Mouse (Mus musculus) heart, postnatal 0 days (tissue): ENCODE results near the gene Grid2.

ENCODE experiments used
- CTCF ChIP-seq: IDR thresholded peaks from 2 replicates; pipeline ENCODE4 v1.5.1; 2016; ENCODE audit warnings: antibody characterized with exemption, control low read depth, low read depth
- EP300 ChIP-seq: IDR thresholded peaks from 2 replicates; pipeline ENCODE4 v1.6.1; 2016; ENCODE audit warnings: antibody characterized with exemption, low read depth

DNA sequence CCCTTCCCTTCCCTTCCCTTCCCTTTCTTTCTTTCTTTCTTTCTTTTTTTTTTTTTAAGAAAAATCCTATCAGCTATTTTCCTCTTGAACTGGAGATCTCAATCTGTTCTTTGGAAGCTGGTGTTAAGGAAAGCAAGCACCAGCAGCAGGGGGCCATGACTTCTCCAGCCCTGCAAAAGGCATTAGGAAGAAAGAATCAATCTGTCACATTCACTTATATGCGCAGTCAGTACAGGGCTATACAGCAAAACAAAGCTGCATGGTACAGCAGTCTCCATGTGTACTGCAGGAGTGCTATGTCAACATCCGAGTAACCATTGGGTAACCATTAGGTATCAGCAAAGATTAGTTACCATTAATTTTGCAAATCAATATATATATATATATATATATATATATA, 809.0 kb downstream of the Grid2 start:
- TF ChIP-seq CTCF (no peak), EP300 (no peak)
